Mouse (Mus musculus) cerebellum, adult (tissue): ENCODE measurements around the gene Sugp1.
"Not testable (repeated sequence)": the region's sequence is repeated elsewhere in the genome, so short reads cannot be mapped to it uniquely, and the experiment has no call there.

ENCODE experiments used
- ATAC-seq: cut with Nextera tagmentation; 2 replicates; pipeline ENCODE4 v1.9.2; 2017; ENCODE audit warnings: mild to moderate bottlenecking, moderate library complexity, mixed read lengths; ENCODE audit not compliant: insufficient number of reproducible peaks, low FRiP score, low TSS enrichment

Gene Sugp1

DNA sequence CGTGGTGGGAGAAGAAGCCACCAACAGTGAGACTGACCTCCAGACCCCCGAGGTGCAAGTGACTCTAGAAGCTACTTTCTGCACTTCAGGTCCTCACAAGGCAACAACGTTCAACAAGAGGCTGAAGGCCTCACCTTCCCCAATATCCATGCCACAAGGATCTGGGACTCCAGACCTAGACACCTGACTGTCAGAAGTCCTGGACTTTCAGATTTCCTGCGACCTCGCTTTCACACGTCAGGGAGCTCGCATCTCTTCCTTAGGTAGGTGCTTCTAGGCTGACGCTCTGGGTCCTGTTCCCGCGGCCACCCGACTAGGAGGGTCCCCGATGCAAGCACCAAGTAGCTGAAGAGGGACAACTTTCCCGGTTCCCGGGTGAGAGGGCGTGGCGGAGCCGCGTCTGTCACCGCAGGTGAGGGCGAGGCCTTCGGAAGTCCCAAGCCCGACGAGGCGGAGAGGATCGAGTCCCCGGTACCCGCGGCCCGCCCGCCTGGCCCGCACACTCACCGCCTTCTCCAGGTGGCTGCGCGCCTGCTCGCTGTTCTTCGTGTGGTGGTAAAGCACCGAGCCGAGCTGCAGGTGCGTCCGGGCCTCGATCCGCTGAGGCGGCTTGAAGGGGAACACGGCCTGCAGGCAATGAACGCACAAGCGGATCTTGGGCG, 597 bp upstream of the Sugp1 start:
- ATAC-seq, result no peak

DNA sequence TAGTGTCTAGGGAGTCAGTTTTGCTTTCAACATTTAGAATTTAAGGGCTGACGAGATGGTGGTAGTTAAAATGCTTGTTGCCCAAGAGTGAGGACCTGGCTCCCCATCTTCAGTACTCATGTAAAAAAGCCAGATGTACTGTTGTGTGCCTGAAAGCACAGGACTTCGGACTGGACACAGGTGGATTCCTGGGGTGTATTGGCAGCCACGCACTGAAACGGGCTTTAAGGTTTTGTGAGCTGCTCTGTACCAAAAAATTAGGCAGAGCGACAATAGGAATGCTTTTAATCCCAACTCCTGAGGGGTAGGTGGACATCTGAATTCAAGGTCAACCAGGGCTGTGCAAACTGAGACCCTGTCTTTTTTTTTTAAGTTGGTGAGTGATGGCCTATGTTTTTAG, 1.4 kb downstream of the Sugp1 start:
- ATAC-seq, result no peak

DNA sequence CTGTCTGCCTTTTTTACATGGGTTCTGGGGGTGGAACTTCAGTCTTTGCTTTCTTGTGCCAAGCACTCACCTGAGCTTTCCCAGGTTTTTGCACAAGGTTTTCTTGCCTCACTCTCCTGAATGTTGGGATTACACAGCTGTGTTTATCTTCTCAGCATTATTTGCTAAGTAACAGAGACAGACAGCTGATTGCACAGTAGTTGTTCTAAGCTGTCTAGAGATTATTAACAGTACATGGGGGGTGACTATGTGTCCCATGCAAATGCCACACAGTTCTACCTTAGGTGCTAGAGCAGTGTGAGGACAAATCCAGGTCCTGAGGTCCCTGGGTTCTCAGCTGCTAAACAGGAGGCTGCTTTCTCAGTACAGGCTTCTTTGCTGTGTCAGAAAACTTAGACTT, 7.0 kb downstream of the Sugp1 start:
- ATAC-seq, result no peak

DNA sequence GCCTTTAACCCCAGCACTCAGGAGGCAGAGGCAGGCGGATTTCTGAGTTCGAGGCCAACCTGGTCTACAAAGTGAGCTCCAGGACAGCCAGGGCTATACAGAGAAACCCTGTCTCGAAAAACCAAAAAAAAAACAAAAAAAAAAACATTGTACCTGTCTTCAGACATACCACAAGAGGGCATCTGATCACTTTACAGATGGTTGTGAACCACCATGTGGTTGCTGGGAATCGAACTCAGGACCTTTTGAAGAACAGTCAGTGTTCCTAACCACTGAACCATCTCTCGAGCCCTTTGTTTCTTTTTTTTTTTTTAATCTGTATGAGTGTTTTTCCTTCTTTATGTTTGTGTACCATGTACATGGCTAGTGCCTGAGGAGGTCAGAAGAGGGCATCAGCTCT, 7.8 kb downstream of the Sugp1 start:
- ATAC-seq, result not testable (repeated sequence)

DNA sequence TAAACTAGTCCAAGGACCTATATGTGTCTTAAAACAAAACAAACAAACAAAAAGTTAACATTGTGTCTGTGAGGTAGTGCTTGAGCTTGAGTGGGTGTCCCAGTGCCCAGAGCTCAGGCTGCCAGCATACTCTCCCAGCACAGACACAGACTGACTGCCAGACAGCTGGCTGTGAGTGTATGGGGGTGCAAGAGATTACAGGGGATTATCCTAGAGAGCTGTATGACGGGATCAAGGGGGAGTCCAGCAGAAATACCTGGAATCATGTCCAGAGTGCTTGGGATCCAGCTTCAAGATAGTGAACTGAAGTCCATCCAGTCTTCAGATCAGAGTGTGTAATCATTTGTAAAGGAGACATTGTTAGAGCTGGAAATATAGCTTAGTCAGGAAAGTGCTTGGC, 15.1 kb downstream of the Sugp1 start:
- ATAC-seq, result no peak

DNA sequence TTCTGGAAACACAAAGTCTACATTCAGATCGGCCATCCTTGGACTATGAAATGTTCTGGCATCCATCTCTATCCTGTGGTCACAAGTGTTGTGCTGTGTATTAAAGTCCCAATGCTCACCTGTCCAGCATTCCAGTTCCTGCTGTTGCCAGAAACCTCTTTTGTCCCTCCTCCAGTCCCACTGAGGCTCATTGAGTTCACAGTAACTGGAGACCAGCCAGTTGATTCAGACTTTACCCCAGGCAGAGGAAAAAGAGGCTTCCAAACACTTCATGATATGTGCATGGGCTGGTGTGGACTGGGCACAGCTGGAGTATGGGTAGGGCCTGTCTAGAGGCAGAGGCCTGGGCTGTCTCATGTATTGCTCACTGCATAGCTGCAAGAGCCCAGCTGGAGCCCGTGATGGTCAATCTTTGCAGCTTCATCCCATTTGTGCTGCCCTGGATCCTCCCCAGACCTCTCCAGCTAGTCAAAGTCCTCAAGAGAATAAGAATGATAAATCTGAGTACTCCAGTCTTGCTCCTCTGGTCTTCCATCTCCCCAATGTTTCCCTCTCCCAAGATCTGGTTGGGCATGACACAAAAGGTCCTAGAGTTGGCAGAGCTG, 29.3 kb downstream of the Sugp1 start:
- ATAC-seq, result no peak

DNA sequence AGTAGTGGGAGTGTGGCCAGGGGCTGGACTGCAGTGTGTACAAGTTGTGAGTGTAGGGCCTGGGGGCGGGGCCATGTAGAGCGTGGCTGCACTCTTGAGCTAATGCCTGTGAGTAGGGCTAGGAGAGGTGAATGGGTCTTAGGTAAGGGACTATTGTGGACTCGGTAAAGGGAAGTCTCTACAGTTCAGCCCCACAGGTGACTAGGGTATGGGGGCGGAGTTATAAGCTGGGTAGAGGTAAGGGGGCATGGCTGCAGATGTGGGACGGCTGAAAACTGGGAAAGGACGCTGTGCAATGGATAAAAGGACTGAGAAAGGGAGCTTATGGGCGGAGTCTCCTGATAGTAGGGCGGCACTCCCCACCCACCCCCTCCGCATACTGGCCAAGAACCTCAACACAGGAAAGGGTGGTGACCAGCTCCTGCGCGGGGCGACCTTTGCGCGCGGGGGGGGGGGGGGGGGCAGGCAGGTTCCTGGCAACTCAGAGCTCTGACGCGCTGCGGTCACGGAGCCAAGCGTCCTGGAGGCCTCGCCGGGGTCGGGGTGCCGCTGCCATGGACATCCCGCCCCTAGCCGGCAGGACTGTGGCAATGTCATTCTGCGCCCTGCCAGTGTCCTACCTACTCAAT, 29.9 kb downstream of the Sugp1 start, which contains the start of gene Tm6sf2:
Gene Tm6sf2 (plus strand): TSS at position 484 of the 629 bp plus-strand sequence.
- ATAC-seq, result no peak

DNA sequence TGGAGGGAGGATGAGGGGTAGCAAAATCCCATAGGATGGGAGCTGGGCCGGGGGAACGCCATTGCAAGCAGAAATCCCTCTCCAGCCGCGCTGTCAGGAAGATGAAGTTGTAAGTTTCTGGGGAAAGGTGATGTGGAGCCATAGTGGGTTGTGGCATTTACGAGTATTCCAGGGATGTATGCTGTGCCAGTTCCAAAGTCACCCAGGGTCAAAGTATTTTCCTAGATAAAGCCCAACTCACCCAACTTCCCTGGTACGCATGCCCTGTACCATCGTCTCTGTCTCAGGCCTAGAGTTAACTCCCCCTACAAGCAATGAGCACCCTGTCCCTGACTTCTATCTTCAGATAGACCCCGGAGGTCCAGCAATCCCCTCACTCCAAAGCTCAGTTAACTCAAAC, 30.5 kb downstream of the Sugp1 start:
- ATAC-seq, result no peak

DNA sequence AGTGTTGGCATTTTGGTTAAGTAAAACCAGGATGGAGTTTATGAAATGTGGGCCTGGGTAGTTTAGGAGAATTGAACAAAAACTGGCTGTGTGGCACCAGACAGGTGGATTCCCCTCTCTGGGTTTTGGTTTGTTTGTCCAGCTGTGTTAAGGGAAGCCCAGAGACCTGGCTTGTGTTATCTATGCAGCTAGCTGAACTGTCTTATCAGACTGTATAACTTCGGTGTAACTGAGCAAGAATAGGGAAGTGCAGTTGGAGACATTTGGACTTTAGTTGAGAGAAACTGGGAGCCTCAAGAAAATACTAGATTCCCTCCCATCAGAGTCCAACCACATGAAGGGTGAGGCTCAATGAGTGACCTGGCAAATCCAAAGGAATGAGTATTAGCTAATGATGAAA, 31.1 kb downstream of the Sugp1 start:
- ATAC-seq, result no peak

DNA sequence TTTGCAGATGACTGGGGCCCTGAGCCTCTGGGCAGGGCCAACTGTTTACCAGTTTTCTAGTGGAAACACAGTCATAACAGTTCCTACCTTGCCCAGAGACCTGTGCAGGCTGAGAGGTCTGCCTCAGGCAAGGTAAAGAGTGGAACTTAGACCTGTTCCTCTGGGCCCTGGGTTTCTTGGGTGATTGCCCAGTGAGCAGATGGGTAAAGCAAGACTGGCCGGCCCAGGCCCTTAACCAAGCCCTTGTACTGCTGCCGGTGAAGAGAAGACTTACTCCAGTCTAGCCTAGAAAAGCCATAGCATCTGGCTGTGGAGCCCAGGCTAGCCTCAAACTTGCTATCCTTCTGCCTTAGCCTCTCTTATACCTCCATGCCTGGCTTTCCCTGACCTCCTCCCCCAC, 39.4 kb downstream of the Sugp1 start:
- ATAC-seq, result no peak

DNA sequence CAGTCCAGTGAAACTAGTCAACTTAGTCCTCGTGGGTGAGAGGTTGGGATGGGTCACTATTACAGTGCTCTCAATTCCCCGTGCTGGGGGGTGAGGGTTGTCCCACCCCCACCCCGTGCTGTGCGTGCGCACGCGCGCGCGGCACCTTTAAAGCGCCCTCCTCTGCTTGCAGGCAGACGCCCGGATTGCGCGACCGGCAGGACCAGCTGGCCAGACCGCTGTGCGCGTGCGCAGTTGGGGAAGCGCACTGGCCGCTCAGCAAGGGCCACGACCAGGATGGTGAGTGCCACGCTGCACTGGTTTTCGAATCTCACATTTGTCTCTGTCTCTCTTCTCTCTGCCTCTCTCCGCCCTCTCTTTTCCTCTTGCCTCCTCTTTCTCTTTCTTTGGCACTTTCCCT, 40.7 kb downstream of the Sugp1 start, which contains the start of gene Hapln4:
Gene Hapln4 (plus strand): TSS at position 173 of the 400 bp plus-strand sequence.
- peak; percentile 72 for ATAC-seq

DNA sequence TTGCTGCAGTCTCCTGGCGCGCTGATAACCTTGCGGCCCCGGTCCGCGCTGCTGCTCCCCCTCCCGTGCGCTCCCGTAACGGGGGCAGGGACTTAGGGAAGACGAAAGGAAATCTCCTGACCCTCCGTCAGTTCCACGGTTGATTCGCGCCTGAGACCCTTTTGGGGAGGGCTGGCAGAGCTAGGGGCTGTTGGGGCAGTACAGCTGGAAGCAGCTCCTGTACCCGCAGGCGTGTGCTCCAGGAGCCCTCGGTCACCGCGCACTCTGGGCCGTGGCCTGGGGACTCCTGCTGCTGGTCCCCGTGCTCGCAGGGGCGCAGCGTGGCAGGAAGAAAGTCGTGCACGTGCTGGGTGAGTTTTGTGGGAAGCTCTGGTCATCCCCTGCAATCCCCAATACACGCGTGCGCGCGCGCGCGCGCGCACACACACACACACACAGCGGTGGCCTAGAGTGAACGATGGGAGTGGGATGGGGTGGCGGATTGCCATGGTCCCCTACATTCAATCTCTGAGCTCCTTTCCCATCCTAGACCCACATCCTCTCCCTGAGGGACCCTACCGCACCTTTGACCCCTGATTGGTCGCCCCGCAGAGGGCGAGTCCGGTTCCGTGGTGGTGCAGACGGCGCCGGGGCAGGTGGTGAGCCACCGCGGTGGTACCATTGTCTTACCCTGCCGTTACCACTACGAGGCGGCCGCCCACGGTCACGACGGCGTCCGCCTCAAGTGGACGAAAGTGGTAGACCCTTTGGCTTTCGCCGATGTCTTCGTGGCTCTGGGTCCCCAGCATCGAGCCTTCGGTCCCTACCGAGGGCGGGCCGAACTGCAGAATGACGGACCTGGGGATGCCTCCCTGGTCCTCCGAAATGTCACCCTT, 41.8 kb downstream of the Sugp1 start:
- ATAC-seq, result 0 out of 2 replicates have a peak, but pooled peaks have one; percentile 24

DNA sequence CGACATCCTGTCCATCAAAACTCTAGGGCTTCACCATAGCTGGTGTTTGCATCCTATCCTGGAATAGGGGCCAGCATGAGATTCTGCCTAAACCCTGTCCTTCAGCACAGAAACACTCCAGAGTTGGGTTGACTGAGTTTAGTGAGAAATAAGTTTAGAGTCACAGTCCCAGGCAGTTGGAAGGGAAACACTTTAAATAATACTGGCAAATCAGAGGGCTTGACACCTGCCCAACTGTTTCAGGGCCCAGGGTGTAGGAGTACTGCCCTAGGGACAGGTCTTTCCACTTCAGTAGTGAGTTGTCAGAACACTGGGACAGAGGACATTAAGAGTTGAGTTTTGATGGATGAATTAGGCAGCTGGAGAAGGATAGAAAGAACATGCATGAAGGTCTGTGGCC, 43.5 kb downstream of the Sugp1 start:
- no peak for ATAC-seq

DNA sequence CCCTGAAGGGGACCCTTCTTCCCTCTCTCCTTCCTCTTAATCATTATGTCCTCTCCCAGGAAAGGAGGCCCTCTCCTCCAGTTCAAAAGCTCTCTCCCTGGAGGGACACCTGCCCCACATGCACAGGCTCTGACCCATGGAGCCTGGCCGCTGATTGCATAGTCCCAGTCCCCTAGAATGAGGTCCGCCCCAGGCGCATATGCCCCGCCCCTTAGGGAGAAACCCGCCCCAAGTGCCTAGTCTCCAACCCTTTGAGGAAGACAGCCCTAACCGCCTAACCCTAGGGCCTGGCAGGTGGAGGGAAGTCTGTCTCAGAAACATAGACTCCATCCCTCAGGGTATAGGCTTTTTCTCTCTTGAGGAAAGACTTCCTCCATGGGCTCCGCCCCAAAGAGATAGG, 44.6 kb downstream of the Sugp1 start:
- ATAC-seq, result no peak

DNA sequence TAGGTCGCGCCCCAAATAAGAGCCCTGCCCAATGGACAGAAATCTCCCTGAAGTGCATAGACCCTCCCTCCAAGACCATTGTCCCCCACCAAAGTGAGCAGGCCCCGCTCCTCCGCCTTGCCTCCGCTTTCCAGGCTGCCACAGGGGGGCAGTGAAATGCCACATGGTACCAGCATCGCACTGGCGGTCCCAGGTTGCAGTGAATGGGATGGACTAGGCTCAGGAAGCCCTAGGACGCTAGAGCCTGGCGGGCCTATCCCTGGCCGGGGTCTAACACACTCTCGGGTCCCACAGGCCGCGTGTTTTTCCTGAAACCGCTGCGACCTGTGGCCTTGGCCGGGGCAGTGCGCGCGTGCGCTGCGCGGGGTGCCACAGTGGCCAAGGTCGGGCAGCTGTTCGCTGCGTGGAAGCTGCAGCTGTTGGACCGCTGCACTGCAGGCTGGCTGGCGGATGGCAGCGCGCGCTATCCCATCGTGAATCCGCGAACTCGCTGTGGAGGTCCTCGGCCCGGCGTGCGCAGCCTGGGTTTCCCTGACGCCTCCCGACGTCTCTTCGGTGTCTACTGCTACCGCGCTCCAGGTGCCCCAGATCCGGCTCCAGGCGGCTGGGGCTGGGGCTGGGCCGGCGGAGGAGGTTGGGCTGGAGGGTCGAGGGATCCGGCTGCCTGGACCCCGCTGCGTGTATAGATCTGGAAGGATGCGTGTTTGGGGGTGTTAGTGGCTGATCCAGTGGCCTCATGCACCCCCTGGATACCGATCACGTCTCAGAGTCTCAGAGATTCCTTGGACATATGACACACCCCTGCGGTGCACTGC, 45.4 kb downstream of the Sugp1 start:
- no peak for ATAC-seq

DNA sequence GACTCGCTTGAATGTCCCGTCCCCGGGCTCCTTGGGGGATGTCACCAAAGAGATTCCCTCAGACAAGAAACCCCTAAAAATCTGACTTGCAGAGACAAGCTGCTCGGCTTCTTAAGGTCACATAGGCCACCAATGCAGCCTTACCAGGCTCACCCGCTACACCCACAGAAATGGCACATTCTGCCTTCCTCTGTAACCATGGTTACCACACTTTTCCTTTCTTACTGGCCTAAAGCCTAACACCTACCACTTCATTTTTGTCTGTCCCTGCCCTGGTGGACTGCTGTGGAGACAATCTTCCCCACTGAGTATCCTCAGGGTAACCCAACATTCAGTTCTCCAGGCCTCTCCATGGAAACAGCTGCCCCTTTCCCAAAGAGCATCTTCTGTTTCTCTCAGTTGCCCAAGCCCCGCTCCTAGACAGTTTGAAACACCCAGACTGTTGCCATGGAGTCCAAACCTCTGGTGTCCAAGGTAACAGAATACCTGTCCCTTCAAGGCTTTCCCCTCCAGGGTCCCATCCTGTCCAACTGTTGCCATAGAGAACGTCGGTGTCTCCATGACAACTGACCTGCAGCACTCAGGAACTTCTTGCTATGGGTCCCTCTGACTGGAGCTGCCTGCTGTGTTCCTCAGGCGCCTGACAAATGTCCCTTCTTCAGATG, 46.8 kb downstream of the Sugp1 start:
- ATAC-seq, result no peak

DNA sequence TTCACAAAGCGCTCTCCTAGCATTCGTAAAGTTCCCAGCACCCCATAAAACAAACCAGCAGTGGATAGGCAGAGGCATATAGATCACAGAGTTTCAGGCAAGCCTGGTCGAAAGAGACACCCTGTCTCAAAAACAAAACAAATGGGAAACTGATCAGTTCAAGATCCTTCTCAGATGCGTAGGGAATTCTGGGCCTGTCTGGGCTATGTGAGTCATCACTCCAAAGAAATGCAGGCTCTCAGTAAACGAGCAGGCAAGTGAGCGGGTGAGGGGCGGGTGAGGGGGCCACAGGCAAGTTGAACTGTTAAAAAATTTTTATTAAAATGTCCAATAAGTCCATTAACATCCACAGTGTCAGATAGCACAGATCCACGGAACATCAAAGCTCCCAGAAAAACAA, 50.2 kb downstream of the Sugp1 start:
- no peak for ATAC-seq

DNA sequence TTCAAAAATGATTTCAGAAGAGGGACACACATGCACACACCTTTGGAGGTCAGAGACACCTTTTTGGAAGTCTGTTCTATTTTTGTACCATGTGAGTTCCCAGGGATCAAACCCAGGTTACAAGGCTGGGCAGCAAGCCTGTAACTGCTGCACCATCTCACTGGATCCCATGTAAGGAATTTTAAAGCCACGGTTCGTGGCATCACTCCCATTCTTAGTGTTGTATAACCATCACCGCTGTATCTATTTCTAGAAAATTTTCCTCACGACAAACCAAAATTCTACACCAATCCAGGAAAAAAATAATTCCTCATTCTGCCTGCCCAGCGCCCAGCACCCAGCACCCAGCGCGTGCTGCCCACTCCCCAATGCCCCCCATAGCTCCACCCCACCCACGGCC, 56.7 kb downstream of the Sugp1 start:
- no peak for ATAC-seq

DNA sequence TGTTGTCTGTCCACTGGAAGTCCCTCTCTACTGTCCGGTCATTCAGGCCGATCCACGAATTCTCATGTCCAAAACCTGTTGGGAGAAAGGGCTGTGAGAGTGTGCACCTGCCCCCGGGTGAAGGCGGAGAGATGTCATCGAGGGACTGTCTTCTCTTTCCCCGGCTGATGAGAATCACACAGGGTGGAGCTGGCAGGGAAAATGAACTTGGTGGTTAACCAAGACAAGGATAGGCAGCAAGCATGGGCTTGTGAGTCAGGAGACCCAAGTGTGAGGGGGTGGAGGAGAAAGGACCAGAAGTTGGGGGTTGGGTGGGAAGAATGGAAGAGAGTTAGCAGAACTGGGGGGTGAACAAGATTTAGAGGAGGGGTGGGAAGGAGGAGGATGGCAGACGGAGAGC, 57.6 kb downstream of the Sugp1 start:
- ATAC-seq, result no peak
